Mouse (Mus musculus) cortical plate, adult 2 months (tissue): ENCODE measurements around the gene Fkbp10. TPM values are rescaled to one million over a fixed set of nuclear protein-coding genes. Genes with fewer than 3 reads are reported as not detected.

Source experiments
- H3K27ac ChIP-seq: fragments of 200-500 bp; 2 replicates; pipeline ENCODE4 v1.5.1; 2012; ENCODE audit warnings: low read length, control low read depth, inconsistent platforms; ENCODE audit not compliant: insufficient read depth
- H3K4me1 ChIP-seq: fragments of 200-500 bp; 2 replicates; pipeline ENCODE4 v1.6.1; 2011; ENCODE audit warnings: low read length; ENCODE audit not compliant: control insufficient read depth, insufficient read depth
- H3K4me3 ChIP-seq: fragments of 200-500 bp; 2 replicates; pipeline ENCODE4 v1.5.1; 2011; ENCODE audit warnings: mild to moderate bottlenecking, low read length, control low read depth; ENCODE audit not compliant: insufficient read depth
- CTCF ChIP-seq: fragments of 200-500 bp; IDR thresholded peaks from 2 replicates; pipeline ENCODE4 v1.5.1; 2011; ENCODE audit warnings: mild to moderate bottlenecking, control low read depth, low read length; ENCODE audit not compliant: insufficient read depth; ENCODE audit errors: extremely low read depth
- POLR2A ChIP-seq: fragments of 200-500 bp; IDR thresholded peaks from 2 replicates; pipeline ENCODE4 v1.6.1; 2011; ENCODE audit warnings: mild to moderate bottlenecking, low read length, control low read depth; ENCODE audit not compliant: insufficient read depth; ENCODE audit errors: extremely low read depth
- polyA plus RNA-seq: library from polyadenylated mRNA; depleted of rRNA; stranded (reverse); fragments of >200 nt; gene quantifications from 2 replicates; pipeline ENCODE4 v1.2.3, GENCODE M21; 2012

Gene Fkbp10
- polyA plus RNA-seq, 1 experiment = 9.6 TPM

- peak; percentile 65 for TF ChIP-seq CTCF
- no peak for TF ChIP-seq POLR2A
- no peaks in the 10 kb centered on the region for H3K4me1 ChIP-seq
- no peak overlapping the region for H3K27ac ChIP-seq
- no peak overlapping the region for H3K4me3 ChIP-seq
Observed at GRCm38 (mm10) chr11:100408076-100408834, 7.2 kb upstream of the Fkbp10 start.

GRCm38 (mm10) chr11:100408835-100409462 is 6.5 kb upstream of the Fkbp10 start:
- no peak overlapping the region for H3K4me3 ChIP-seq
- TF ChIP-seq CTCF (no peak), POLR2A (no peak)
- no peak overlapping the region for H3K27ac ChIP-seq

GRCm38 (mm10) chr11:100409686-100410085 is 5.8 kb upstream of the Fkbp10 start:
- Histone ChIP-seq H3K4me1 (no peaks in the 10 kb centered on the region), H3K4me3 (no peak overlapping the region), H3K27ac (no peak overlapping the region)
- TF ChIP-seq CTCF (no peak), POLR2A (no peak)

More at GRCm38 (mm10) chr11:100408835-100409462, 6.5 kb upstream of the Fkbp10 start:
- H3K4me1 ChIP-seq = no peaks in the 10 kb centered on the region

- Histone ChIP-seq H3K4me3 (no peak overlapping the region), H3K27ac (peak overlapping the region; percentile 18; the same call in 1 of the 2 replicates), H3K4me1 (no peaks in the 10 kb centered on the region)
- TF ChIP-seq POLR2A (no peak), CTCF (no peak)
Observed at GRCm38 (mm10) chr11:100411736-100412135, 3.8 kb upstream of the Fkbp10 start.

GRCm38 (mm10) chr11:100413541-100413940 is 2.0 kb upstream of the Fkbp10 start:
- Histone ChIP-seq H3K4me3 (peak overlapping the region; percentile 70), H3K4me1 (no peaks in the 10 kb centered on the region), H3K27ac (no peak overlapping the region)
- no peak for TF ChIP-seq POLR2A
- TF ChIP-seq CTCF = no peak

- peak within 1 kb of the TSS; percentile 54; the same call in 1 of the 2 replicates for H3K27ac ChIP-seq
- peak within 1 kb of the TSS; percentile 70 for H3K4me3 ChIP-seq
- TF ChIP-seq POLR2A (no peak), CTCF (peak; percentile 26; the same call in 1 of the 2 replicates)
- no peaks in the 10 kb centered on the region for H3K4me1 ChIP-seq
Observed at GRCm38 (mm10) chr11:100414021-100414913, 1.2 kb upstream of the Fkbp10 start, which contains the start of gene P3h4. Gene P3h4 (minus strand): TSS chr11:100414836.

- no peaks in the 10 kb centered on the region; the same call in 1 of the 2 replicates for H3K4me1 ChIP-seq
- TF ChIP-seq CTCF (no peak), POLR2A (no peak)
- no peak overlapping the region for H3K27ac ChIP-seq
- no peak overlapping the region for H3K4me3 ChIP-seq
Observed at GRCm38 (mm10) chr11:100421537-100421936, 6.0 kb downstream of the Fkbp10 start.

GRCm38 (mm10) chr11:100423836-100424235 is 8.3 kb downstream of the Fkbp10 start:
- H3K4me1 ChIP-seq = peaks cover 3% of the 10 kb centered on the region
- H3K4me3 ChIP-seq = no peak overlapping the region
- no peak overlapping the region for H3K27ac ChIP-seq
- no peak for TF ChIP-seq CTCF
- no peak for TF ChIP-seq POLR2A

- Histone ChIP-seq H3K27ac (no peak overlapping the region), H3K4me1 (peaks cover 3% of the 10 kb centered on the region), H3K4me3 (no peak overlapping the region)
- TF ChIP-seq CTCF (peak; percentile 60), POLR2A (no peak)
Observed at GRCm38 (mm10) chr11:100425851-100426250, 10.4 kb downstream of the Fkbp10 start.
